Mouse (Mus musculus) forebrain, embryonic 14.5 days (tissue): ENCODE results near the gene Inafm2. TPM values are rescaled to one million over a fixed set of nuclear protein-coding genes. Genes with fewer than 3 reads are reported as not detected.

Experiments used
- ATAC-seq: fragments of 200-750 bp; cut with Nextera tagmentation; 2 replicates; pipeline ENCODE4 v1.8.0; 2017; ENCODE audit warnings: mild to moderate bottlenecking, moderate library complexity
- DNase-seq: peaks from one replicate; pipeline ENCODE4 v3.0.0-alpha.2; 2015; ENCODE audit warnings: low spot score
- H3K27ac ChIP-seq: fragments of 300-500 bp; sonication (generic); 2 replicates; pipeline ENCODE4 v1.5.1; 2014; ENCODE audit warnings: low read depth, mild to moderate bottlenecking, control low read depth, low read length, moderate library complexity
- H3K27me3 ChIP-seq: fragments of 300-500 bp; sonication (generic); replicated peaks from 2 replicates; pipeline ENCODE4 v1.6.1; 2014; ENCODE audit warnings: low read length, control low read depth, mixed read lengths; ENCODE audit not compliant: control insufficient read depth, insufficient read depth
- H3K36me3 ChIP-seq: fragments of 300-500 bp; sonication (generic); 2 replicates; pipeline ENCODE4 v1.6.1; 2014; ENCODE audit warnings: low read length, control low read depth; ENCODE audit not compliant: control insufficient read depth, insufficient read depth
- H3K4me1 ChIP-seq: fragments of 300-500 bp; sonication (generic); 2 replicates; pipeline ENCODE4 v1.6.1; 2014; ENCODE audit warnings: antibody characterized with exemption, low read length, control low read depth; ENCODE audit not compliant: control insufficient read depth, insufficient read depth
- H3K4me2 ChIP-seq: fragments of 300-500 bp; sonication (generic); 2 replicates; pipeline ENCODE4 v1.6.1; 2014; ENCODE audit warnings: mild to moderate bottlenecking, control low read depth, low read length
- H3K4me3 ChIP-seq: fragments of 300-500 bp; sonication (generic); 2 replicates; pipeline ENCODE4 v1.5.1; 2014; ENCODE audit warnings: low read depth, low read length, control low read depth
- H3K9ac ChIP-seq: fragments of 300-500 bp; sonication (generic); 2 replicates; pipeline ENCODE4 v1.6.1; 2014; ENCODE audit warnings: mild to moderate bottlenecking, low read length, control low read depth, moderate library complexity
- H3K9me3 ChIP-seq: fragments of 300-500 bp; sonication (generic); replicated peaks from 2 replicates; pipeline ENCODE4 v1.6.1; 2016; ENCODE audit warnings: low read length, control low read depth, mixed read lengths; ENCODE audit not compliant: control insufficient read depth
- WGBS: fragments of 180-500 bp; shearing (Covaris S2); extraction: QIAGEN DNeasy Blood & Tissue Kit; methylation state at CpG from one replicate; pipeline ENCODE4 v1.1.7; 2014; 5-methylcytosine and 5-hydroxymethylcytosine counted together
- polyA plus RNA-seq: library from polyadenylated mRNA; unstranded; fragments of >200 nt; fragmentation: Nextera tagmentation; extraction: Ambion mirVana; gene quantifications from 2 replicates; pipeline ENCODE4 v1.2.1, GENCODE M21; 2014

Inafm2 gene
- polyA plus RNA-seq, 1 experiment from 2014 or later, result 33.7 TPM

DNA sequence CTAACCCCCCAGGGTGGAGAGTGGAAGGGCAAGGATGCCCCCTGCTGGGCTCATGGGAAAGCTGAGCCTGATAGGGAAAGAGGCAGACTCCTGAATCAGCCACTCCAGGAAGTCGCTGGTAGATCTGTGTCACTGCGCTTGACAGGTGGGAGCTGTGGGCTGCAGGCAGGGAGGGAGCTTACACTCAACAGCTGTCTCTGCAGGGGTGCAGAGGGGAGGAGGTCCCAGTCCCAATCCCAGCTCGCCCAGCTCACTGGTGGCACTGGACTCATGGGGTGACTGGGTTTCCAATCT lies 15.0 kb upstream of the Inafm2 start:
- 3% methylated on average over 3 of the region's 3 CpGs for WGBS
- H3K9ac ChIP-seq, result no peak overlapping the region
- peaks cover 3% of the 10 kb centered on the region; the same call in 1 of the 2 replicates for H3K27me3 ChIP-seq
- H3K36me3 ChIP-seq, result no peaks in the 10 kb centered on the region
- ATAC-seq (peak; percentile 44), DNase-seq (peak; percentile 66)
- no peak overlapping the region for H3K27ac ChIP-seq
- no peaks in the 10 kb centered on the region for H3K9me3 ChIP-seq
- H3K4me2 ChIP-seq, result no peak overlapping the region
- no peak overlapping the region for H3K4me3 ChIP-seq
- no peaks in the 10 kb centered on the region; the same call in 1 of the 2 replicates for H3K4me1 ChIP-seq

DNA sequence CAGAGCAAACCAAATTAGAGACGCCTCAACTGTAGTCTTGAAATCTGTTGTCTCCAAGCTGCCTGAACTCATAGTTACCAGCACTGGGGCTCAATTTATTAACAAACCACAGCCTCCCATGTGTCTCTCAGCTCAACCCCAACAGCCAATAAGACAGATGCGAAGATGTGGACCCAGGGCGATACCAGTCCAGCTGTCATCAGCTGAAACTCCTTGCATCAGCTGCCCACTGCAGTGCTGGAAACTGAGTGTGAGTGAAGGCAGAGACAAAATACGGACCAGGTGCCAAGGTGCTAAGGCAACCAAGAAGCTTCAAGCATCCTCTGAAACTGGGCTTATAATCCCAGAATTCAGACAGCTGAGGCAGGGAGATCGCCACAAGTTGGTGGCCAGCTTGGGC lies 13.6 kb upstream of the Inafm2 start:
- no peaks in the 10 kb centered on the region for H3K36me3 ChIP-seq
- ATAC-seq, result no peak
- H3K4me2 ChIP-seq, result no peak overlapping the region
- H3K9ac ChIP-seq, result no peak overlapping the region
- H3K27me3 ChIP-seq, result peaks cover 3% of the 10 kb centered on the region; the same call in 1 of the 2 replicates
- no peak overlapping the region for H3K4me3 ChIP-seq
- H3K9me3 ChIP-seq, result no peaks in the 10 kb centered on the region
- no peak for DNase-seq
- H3K4me1 ChIP-seq, result no peaks in the 10 kb centered on the region; the same call in 1 of the 2 replicates
- no peak overlapping the region for H3K27ac ChIP-seq
- WGBS, result 90% methylated on average over 5 of the region's 5 CpGs

DNA sequence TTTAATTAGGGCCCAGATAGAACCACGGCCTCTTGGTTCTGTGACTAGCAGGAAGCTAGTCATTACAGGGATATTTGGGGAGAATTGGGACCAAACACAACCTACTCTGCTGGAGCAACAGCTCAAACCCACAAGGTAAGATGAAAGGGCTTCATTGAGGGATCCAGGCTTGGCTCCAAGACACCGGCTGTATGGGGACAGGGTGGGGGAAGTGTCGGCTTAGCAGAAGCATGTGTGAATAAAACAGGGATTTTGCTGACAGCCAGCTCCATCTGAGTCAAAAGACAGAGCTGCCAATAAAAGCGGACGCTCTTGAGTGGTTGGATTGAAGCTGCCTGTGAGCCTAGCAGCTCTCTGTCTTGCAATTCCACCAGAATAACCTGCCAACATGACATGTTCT lies 12.2 kb upstream of the Inafm2 start:
- ATAC-seq (peak; percentile 82; the same call in 1 of the 2 replicates), DNase-seq (peak; percentile 86)
- Histone ChIP-seq H3K4me1 (no peaks in the 10 kb centered on the region; the same call in 1 of the 2 replicates), H3K9ac (no peak overlapping the region), H3K9me3 (no peaks in the 10 kb centered on the region), H3K27ac (0 out of 2 replicates have a peak overlapping the region, but pooled peaks have one; percentile 23), H3K4me3 (no peak overlapping the region), H3K4me2 (no peak overlapping the region), H3K27me3 (no peaks in the 10 kb centered on the region), H3K36me3 (no peaks in the 10 kb centered on the region)
- WGBS, result 27% methylated on average over 5 of the region's 5 CpGs

DNA sequence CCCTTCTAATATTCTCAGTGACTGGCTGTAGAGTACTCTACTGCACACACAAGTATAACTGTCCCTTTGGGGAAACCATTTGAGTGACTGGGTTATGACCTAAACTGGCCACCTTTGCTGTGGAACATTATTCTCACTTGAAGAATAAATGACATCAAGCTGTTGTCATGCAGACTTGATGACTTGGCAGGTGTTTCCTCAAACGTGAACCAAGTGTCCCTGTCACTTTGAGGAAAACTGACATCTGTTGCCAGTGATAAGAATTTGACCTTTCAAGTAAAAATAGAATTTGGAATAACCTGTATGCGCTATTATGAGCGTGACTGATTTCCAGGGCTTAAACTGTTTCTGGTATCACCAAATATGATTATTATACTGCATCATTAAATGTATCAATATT lies 5.2 kb upstream of the Inafm2 start:
- no peak overlapping the region for H3K4me3 ChIP-seq
- WGBS, result 75% methylated on average over 3 of the region's 3 CpGs
- ATAC-seq (no peak), DNase-seq (no peak)
- H3K27me3 ChIP-seq, result peaks cover 6% of the 10 kb centered on the region; the same call in 1 of the 2 replicates
- H3K9me3 ChIP-seq, result no peaks in the 10 kb centered on the region
- H3K36me3 ChIP-seq, result no peaks in the 10 kb centered on the region
- H3K27ac ChIP-seq, result no peak overlapping the region
- no peak overlapping the region for H3K9ac ChIP-seq
- no peak overlapping the region for H3K4me2 ChIP-seq
- H3K4me1 ChIP-seq, result peaks cover 6% of the 10 kb centered on the region; the same call in 1 of the 2 replicates

DNA sequence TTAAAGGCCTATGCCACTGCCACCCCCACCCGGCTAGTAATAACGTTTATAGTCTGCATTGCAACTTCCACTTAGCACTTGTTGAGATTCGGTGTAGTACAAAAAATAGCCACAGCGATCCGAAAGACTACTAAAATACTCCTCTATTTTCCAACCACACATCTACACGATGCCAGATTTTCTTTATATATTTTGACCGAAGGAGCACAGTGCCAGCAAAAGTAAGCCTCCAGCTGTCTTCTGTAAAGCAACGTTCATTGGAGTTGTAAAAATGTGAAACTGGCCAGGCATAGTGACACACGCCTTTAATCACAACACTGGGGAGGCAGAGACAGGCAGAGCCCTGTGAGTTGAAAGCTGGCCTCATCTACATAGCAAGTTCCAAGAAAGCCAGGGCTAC lies 4.4 kb upstream of the Inafm2 start:
- ATAC-seq (no peak), DNase-seq (no peak)
- H3K27ac ChIP-seq, result no peak overlapping the region
- H3K4me3 ChIP-seq, result no peak overlapping the region
- no peak overlapping the region for H3K4me2 ChIP-seq
- H3K9ac ChIP-seq, result no peak overlapping the region
- H3K9me3 ChIP-seq, result no peaks in the 10 kb centered on the region
- H3K36me3 ChIP-seq, result no peaks in the 10 kb centered on the region
- 78% methylated on average over 9 of the region's 9 CpGs for whole genome bisulfite sequencing
- peaks cover 6% of the 10 kb centered on the region; the same call in 1 of the 2 replicates for H3K4me1 ChIP-seq
- peaks cover 6% of the 10 kb centered on the region; the same call in 1 of the 2 replicates for H3K27me3 ChIP-seq

DNA sequence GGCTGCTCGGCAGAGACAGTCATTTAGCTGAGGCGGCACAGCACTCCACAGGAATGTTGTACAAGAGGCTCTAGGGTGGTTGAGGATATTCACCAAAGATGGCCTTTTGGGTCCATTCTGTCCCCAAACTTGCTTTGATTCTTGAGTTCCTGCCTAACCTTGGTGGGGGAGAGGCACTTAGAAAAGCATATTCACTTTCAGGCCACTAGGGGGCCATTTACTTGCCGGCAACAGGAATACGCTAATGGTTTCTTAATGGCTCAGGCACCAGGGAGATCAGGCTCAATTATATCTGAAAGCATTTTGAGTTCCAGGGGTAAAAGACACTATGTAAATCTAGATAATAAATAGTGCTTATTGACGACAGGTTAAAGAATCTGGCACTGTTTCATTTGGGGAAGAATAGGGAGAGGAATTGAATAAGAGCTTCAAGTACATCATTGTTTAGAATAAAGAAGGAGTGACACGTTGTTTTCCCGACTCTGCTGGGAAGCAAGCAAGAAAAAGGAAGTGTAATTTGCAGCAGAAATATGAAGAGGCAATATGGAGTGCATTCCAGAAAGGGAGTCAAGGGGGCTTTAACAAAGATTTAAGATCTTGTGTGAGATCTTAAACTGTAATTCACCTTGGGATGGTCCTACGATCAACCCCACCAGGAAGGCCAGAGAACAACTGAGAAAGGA lies 2.2 kb upstream of the Inafm2 start:
- Histone ChIP-seq H3K4me1 (peaks cover 15% of the 10 kb centered on the region; the same call in 1 of the 2 replicates), H3K36me3 (no peaks in the 10 kb centered on the region), H3K27me3 (peaks cover 6% of the 10 kb centered on the region; the same call in 1 of the 2 replicates), H3K27ac (0 out of 2 replicates have a peak overlapping the region, but pooled peaks have one; percentile 44), H3K9me3 (no peaks in the 10 kb centered on the region), H3K4me2 (no peak overlapping the region), H3K9ac (no peak overlapping the region), H3K4me3 (no peak overlapping the region)
- 24% methylated on average over 8 of the region's 8 CpGs for WGBS
- ATAC-seq, result no peak
- peak; percentile 86 for DNase-seq

DNA sequence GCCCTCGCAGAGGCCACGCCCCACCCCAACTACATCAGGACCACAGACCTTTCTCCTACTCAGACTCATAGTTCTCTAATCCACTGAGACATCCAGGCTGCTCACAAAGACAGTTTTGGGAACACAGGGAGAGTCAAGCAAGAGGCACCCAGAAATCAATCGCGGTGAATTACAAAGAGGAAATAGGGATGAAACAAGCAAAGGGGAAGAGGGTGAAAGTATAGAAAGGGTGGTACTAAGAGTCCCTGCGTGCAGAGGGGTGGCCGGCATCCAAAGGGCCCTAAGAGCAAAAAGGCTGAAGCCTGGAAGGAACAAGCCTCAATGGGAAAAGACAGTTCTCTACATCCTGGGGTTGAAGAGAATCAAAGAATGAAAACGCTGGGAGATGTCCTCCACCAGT lies 937 bp upstream of the Inafm2 start:
- Histone ChIP-seq H3K36me3 (no peaks in the 10 kb centered on the region), H3K27me3 (peaks cover 2% of the 10 kb centered on the region; the same call in 1 of the 2 replicates), H3K4me3 (no peak overlapping the region), H3K9ac (no peak overlapping the region), H3K4me2 (peak overlapping the region; percentile 96), H3K4me1 (peaks cover 17% of the 10 kb centered on the region; the same call in 1 of the 2 replicates), H3K27ac (no peak overlapping the region), H3K9me3 (no peaks in the 10 kb centered on the region)
- WGBS, result 8% methylated on average over 7 of the region's 7 CpGs
- DNase-seq, result no peak
- ATAC-seq, result no peak

DNA sequence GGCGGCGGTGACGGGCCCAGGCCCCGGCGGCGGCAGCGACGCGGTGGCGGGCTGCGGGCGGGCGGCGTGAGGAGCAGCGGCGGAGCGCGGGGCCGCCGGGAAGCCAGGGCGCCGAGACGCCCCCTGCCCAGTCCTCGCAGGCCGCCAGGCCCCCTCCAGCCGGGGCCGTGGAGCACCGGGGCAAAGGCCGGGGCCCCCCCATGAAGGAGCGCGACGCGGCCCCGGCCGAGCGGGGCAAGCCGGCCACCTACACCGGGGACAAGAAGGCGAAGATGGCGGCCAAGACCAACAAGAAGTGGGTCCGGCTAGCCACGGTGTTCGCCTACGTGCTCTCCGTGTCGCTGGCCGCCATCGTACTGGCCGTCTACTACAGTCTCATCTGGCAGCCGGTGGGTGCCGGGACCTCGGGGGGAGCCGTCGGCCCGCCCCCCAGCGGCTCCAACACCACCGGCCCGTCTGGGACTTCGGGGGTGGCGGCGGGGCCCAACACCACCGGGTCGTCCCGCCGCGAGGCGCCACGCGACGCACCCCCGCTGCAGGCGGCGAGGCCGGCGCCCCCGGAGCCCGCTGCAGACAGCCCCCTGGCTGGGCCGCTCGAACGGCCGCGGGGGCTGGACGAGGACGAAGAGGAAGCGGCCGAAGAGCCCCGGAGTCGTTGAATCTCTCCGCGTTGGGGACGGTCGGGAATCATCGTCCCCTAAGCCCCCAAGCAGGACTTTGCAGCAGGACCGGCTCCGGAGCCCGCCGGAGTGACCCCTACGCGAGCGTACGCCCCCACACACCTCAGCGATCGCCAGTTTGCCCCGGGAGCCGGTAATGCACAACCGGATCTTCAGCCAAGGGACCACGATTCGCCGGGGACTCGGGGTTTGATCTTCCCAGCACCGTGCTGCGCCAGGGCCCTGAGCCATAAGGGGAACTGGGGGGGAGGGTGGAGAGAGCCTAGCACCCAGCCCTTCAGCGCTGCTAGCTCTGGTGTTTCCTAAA lies 650 bp downstream of the Inafm2 start:
- Histone ChIP-seq H3K27ac (peak overlapping the region; percentile 63), H3K36me3 (no peaks in the 10 kb centered on the region; the same call in 1 of the 2 replicates), H3K4me1 (peaks cover 19% of the 10 kb centered on the region; the same call in 1 of the 2 replicates), H3K9ac (peak overlapping the region; percentile 89), H3K4me3 (peak overlapping the region; percentile 81), H3K4me2 (peak overlapping the region; percentile 96), H3K27me3 (peaks cover 2% of the 10 kb centered on the region; the same call in 1 of the 2 replicates), H3K9me3 (no peaks in the 10 kb centered on the region)
- DNase-seq (no peak), ATAC-seq (peak; percentile 41)
- under 1% methylated on average over 98 of the region's 113 CpGs for WGBS
